8 mouse cellular contexts compared by ENCODE assay signal in genomic region chr13:62015424-62016167, GRCm38 (mm10).
DNase-seq lines count a peak whose midpoint lies in the region; ATAC-seq lines count a peak whose summit lies in the region.
"Not testable (repeated sequence)": the region's sequence is repeated elsewhere in the genome, so short reads cannot be mapped to it uniquely, and the experiment has no call there.

No protein-coding gene starts in this region.

- H3K9ac ChIP-seq in liver, embryonic 16.5 days (ENCODE audit: low read depth, low read length) = peak overlapping the region; percentile 66
- H3K9ac ChIP-seq in neural tube, embryonic 12.5 days = peak overlapping the region; percentile 64

- H3K27me3 ChIP-seq in liver, embryonic 16.5 days (ENCODE audit: control insufficient read depth, insufficient read depth, low read depth, low read length); neural tube, embryonic 12.5 days (replicated peaks): not testable (repeated sequence)

- H3K4me2 ChIP-seq in liver, embryonic 16.5 days (ENCODE audit: low read depth, low read length) = peak overlapping the region; percentile 56
- peak overlapping the region; percentile 61 for H3K4me2 ChIP-seq in neural tube, embryonic 12.5 days (replicated peaks)

- 2% methylated on average over 22 of the region's 22 CpGs for WGBS in liver, embryonic 16.5 days (ENCODE audit: insufficient replicate concordance)
- WGBS in neural tube, embryonic 12.5 days = under 1% methylated on average over 22 of the region's 22 CpGs

- H3K27ac ChIP-seq in liver, embryonic 16.5 days (ENCODE audit: low read length) = 0 out of 2 replicates have a peak overlapping the region, but pooled peaks have one; percentile 21
- H3K27ac ChIP-seq in neural tube, embryonic 12.5 days = not testable (repeated sequence)

- not testable (repeated sequence) for H3K9me3 ChIP-seq in liver, embryonic 16.5 days (replicated peaks; ENCODE audit: control insufficient read depth, low read length); neural tube, embryonic 12.5 days

- peak; percentile 96 to 97 for ATAC-seq in hematopoietic stem cell, adult 5-6 weeks (replicated peaks in 1 of 2; ENCODE audit: insufficient read depth in 1 of 2, low FRiP score in 2 of 2, low TSS enrichment in 1 of 2, low read depth in 1 of 2, poor library complexity in 2 of 2, severe bottlenecking in 2 of 2)
- ATAC-seq in liver, embryonic 16.5 days (ENCODE audit: low read depth) = peak; percentile 85
- ATAC-seq in neural tube, embryonic 12.5 days (ENCODE audit: low FRiP score, low read depth) = peak; percentile 90

- peak; percentile 47 for DNase-seq in MN1 (ENCODE audit: low spot score)
- peak; percentile 40 for DNase-seq in cerebellum, adult 9-10 months
- DNase-seq in forelimb bud, embryonic 11.5 days (ENCODE audit: low read depth, low spot score) = peak; percentile 52
- peak; percentile 0 to 29 for DNase-seq in layer of hippocampus, adult 18-20 months (ENCODE audit: low spot score in 2 of 2)
- DNase-seq in testis, postnatal 10 days (ENCODE audit: low spot score) = peak; percentile 41

- H3K4me3 ChIP-seq in liver, embryonic 16.5 days (ENCODE audit: low read depth, low read length) = peak overlapping the region; percentile 72
- peak overlapping the region; percentile 56 for H3K4me3 ChIP-seq in neural tube, embryonic 12.5 days

- not testable (repeated sequence) for H3K36me3 ChIP-seq in liver, embryonic 16.5 days (ENCODE audit: control insufficient read depth, insufficient read depth); neural tube, embryonic 12.5 days

- H3K4me1 ChIP-seq in liver, embryonic 16.5 days (ENCODE audit: control insufficient read depth, low read depth, low read length); neural tube, embryonic 12.5 days: not testable (repeated sequence)
